Mouse (Mus musculus) G1E (cell line): ENCODE measurements at regions not wholly inside any gene's neighbourhood (a gene's known extent, or its start where the extent isn't known, plus 50 kb on each side); places are given as distances from the start of the nearest gene placed in this dataset.
A peak's percentile ranks its signal among the peaks of the same experiment; 100 is the strongest.

Experiments used
- ATAC-seq: 2 replicates; pipeline ENCODE4 v1.8.0; 2016; ENCODE audit warnings: mild to moderate bottlenecking; ENCODE audit not compliant: insufficient number of reproducible peaks, poor library complexity, low FRiP score, severe bottlenecking; ENCODE audit errors: extremely low read depth
- DNase-seq: peaks from one replicate; pipeline ENCODE4 v3.0.0; 2012; ENCODE audit warnings: low spot score
- H3K27me3 ChIP-seq: 2 replicates; pipeline ENCODE4 v1.6.1; 2012; ENCODE audit warnings: mild to moderate bottlenecking, low read length, inconsistent platforms; ENCODE audit not compliant: insufficient read depth
- H3K36me3 ChIP-seq: replicated peaks from 2 replicates; pipeline ENCODE3; 2012; ENCODE audit warnings: mild to moderate bottlenecking, inconsistent platforms
- H3K4me1 ChIP-seq: 2 replicates; pipeline ENCODE4 v1.6.1; 2012; ENCODE audit warnings: low read depth, low read length, inconsistent platforms, mixed read lengths; ENCODE audit not compliant: insufficient read depth
- H3K4me3 ChIP-seq: 2 replicates; pipeline ENCODE4 v1.5.1; 2012; ENCODE audit warnings: low read depth, mild to moderate bottlenecking, inconsistent platforms, low read length, moderate library complexity, mixed read lengths
- H3K9me3 ChIP-seq: replicated peaks from 2 replicates; pipeline ENCODE4 v1.6.1; 2012; ENCODE audit warnings: inconsistent platforms
- CTCF ChIP-seq: IDR thresholded peaks from 2 replicates; pipeline ENCODE4 v1.5.1; 2012; ENCODE audit warnings: low read depth, low read length, inconsistent platforms, mixed read lengths
- GATA1 ChIP-seq: IDR thresholded peaks from 2 replicates; pipeline ENCODE4 v1.6.1; 2012; ENCODE audit warnings: borderline replicate concordance, low read length, inconsistent platforms, mixed read lengths
- GATA2 ChIP-seq: IDR thresholded peaks from 2 replicates; pipeline ENCODE4 v1.6.1; 2012; ENCODE audit warnings: low read depth, low read length, inconsistent platforms, borderline replicate concordance
- POLR2AphosphoS5 ChIP-seq: IDR thresholded peaks from 2 replicates; pipeline ENCODE4 v1.6.1; 2012; ENCODE audit warnings: low read depth, low read length, inconsistent platforms; ENCODE audit not compliant: insufficient replicate concordance
- TAL1 ChIP-seq: conservative IDR thresholded peaks from 2 replicates; pipeline ENCODE4 v1.6.1; 2012; ENCODE audit warnings: low read depth, low read length, inconsistent platforms, mixed read lengths

DNA sequence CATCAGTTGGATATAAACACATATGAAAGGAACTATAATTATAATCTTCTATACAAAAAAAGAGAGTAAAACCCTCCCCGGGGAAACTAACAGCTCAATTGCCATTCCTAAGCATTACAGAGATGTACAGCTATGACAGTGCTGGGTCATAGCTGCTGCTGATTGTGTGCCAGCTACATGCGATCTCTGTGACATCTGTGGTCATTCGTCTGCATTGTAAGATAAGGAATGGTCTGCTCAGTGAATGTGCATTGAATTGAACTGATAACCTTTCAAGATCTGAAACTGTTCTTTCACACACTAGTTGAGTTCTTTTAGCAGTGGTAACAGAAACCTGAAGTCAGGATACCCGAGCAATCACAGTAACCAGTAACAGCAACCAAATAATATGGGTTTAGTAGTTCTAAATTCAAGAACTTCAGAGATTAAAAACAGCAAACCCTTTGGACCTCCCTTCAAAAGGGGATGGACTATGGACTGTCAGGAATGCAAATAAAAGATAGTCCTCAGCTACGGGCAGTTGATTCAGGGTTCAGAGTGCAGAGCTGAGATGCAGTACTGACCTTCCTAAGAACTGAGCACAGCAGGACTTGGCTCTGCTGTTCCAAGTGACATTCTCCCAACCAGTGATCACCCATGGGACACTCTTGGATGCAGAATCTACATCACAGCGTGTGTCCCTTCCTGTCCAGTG lies 295.7 kb downstream of the Cd47 start:
- DNase-seq = peak; percentile 24
- H3K4me3 ChIP-seq = peak overlapping the region; percentile 25; the same call in 1 of the 2 replicates
- ATAC-seq = peak; percentile 95
- no peaks in the 10 kb centered on the region for H3K9me3 ChIP-seq
- TF ChIP-seq GATA1 (no peak), TAL1 (peak; percentile 96)
- no peaks in the 10 kb centered on the region for H3K27me3 ChIP-seq
- H3K4me1 ChIP-seq = peaks cover 46% of the 10 kb centered on the region
- H3K36me3 ChIP-seq = no peaks in the 10 kb centered on the region

DNA sequence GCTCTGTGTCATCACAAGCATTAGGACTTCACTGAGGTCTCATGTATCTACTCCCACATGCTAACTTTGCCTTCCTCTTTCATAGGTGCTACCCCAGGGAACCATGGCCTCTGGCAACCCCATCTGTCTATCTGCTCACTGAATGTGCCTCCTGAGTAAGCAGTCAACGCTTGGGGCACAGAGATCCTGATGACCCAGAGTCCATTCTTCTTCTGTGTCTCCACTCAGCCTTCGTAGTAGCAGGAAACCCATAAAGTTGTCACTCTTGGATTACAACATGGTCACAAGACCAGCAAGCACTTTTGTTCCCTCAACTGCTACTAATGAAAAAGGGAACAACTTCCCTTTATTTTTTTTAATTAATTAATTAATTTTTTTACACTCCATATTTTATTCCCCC lies 296.2 kb downstream of the Cd47 start:
- ATAC-seq = peak; percentile 41
- no peak for TF ChIP-seq CTCF
- TF ChIP-seq TAL1 = no peak
- no peak for TF ChIP-seq GATA1
- no peak for TF ChIP-seq POLR2AphosphoS5
- TF ChIP-seq GATA2 = no peak
- no peak for DNase-seq

DNA sequence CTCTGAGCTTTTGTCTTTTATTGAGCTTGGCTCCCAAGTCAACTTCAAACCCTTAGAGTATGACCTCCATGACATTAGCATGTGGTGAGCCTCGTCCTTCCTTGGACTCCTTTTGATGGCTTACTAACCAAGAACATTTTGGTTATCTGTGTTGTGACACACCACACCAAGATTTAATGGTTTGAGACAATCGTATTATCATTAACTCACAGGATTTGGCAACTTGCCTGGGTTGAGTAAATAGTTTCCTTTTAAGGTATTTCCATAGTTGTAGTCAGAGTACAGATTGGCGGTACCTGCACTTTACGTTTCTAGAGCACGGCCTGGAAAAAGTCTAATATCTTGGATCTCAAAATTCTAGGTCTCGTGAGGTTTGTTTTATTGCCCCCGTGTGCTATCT lies 303.0 kb downstream of the Cd47 start:
- Histone ChIP-seq H3K4me1 (peaks cover 4% of the 10 kb centered on the region; the same call in 1 of the 2 replicates), H3K27me3 (peaks cover 20% of the 10 kb centered on the region), H3K36me3 (no peaks in the 10 kb centered on the region), H3K9me3 (no peaks in the 10 kb centered on the region), H3K4me3 (no peak overlapping the region)
- DNase-seq (no peak), ATAC-seq (no peak)
- TF ChIP-seq GATA2 (no peak), GATA1 (no peak), CTCF (no peak), POLR2AphosphoS5 (no peak), TAL1 (0 out of 2 replicates have a peak, but pooled peaks have one; percentile 11)

More for the DNA sequence above, 296.2 kb downstream of the Cd47 start:
- Histone ChIP-seq H3K9me3 (no peaks in the 10 kb centered on the region), H3K36me3 (no peaks in the 10 kb centered on the region), H3K4me1 (peaks cover 46% of the 10 kb centered on the region), H3K4me3 (peak overlapping the region; percentile 25; the same call in 1 of the 2 replicates), H3K27me3 (no peaks in the 10 kb centered on the region)

DNA sequence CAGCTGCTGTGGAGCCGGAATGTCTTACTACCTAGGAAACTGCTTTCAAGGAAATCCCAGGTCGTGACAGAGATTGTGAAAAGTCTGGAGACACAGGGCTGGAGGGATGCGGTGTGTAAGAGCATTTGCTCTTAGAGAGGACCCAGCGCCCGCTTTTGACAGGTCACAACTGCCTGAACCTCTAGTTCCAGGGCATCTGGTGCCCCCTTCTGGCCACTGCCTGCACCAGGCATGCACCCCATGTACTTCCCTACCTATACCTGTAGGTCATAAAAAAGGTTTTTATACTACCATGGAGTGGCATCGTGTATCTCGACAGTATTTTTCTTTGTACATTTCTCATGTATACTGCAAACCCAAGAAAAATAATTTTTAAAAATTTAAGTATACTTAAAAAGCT lies 314.0 kb downstream of the Bbx start:
- Histone ChIP-seq H3K4me1 (no peaks in the 10 kb centered on the region), H3K9me3 (no peaks in the 10 kb centered on the region), H3K27me3 (peaks cover 6% of the 10 kb centered on the region; the same call in 1 of the 2 replicates), H3K36me3 (no peaks in the 10 kb centered on the region), H3K4me3 (no peak overlapping the region)
- no peak for DNase-seq
- ATAC-seq = peak; percentile 28; the same call in 1 of the 2 replicates
- no peak for TF ChIP-seq TAL1
- TF ChIP-seq CTCF = no peak
- TF ChIP-seq GATA1 = no peak
- no peak for TF ChIP-seq POLR2AphosphoS5
- TF ChIP-seq GATA2 = no peak

DNA sequence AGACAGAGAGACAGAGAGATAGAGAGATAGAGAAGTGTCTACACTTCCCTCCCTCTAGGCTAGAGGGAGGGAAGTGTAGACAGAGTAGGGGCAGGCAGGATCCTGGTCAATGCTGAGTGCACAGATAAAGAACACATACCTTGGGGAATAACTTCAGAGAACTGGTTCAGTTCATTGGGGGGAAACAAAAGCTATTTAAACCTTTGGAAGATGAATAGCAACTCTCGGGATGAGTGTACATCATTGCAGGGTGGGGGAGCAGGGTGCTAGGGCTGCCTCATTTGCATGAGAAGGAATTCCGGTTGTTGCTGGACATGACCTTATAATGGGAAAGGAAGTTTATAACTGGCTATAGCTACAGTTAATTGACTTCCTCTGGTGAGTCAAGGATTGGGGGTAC lies 309.7 kb downstream of the Bbx start:
- Histone ChIP-seq H3K36me3 (no peaks in the 10 kb centered on the region), H3K9me3 (no peaks in the 10 kb centered on the region), H3K27me3 (peaks cover 10% of the 10 kb centered on the region), H3K4me3 (no peak overlapping the region), H3K4me1 (no peaks in the 10 kb centered on the region)
- TF ChIP-seq GATA1 (no peak), TAL1 (no peak), CTCF (no peak), POLR2AphosphoS5 (no peak), GATA2 (no peak)
- ATAC-seq = no peak
- no peak for DNase-seq

DNA sequence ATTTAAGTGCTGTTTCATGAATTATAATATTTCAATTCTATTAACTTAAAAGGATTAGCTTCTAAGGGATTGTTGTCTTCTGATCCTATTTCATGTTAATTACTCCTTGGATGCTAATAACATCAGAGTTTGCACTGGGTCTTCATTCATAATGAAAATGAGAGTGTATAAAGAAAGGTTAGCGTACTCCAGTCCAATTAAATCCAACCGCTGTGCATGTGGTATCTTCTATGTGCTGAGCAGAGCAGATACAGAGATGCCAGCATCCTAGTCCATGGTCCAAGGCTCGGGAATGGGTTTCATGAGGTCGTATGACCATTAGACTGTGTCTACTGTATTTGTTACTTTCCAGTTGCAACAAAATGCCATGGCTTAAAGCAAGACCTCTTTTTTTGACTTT lies 307.5 kb downstream of the Bbx start:
- Histone ChIP-seq H3K9me3 (no peaks in the 10 kb centered on the region), H3K4me3 (no peak overlapping the region), H3K4me1 (no peaks in the 10 kb centered on the region), H3K27me3 (peaks cover 10% of the 10 kb centered on the region), H3K36me3 (no peaks in the 10 kb centered on the region)
- TF ChIP-seq CTCF (no peak), GATA1 (no peak), POLR2AphosphoS5 (no peak), GATA2 (no peak)
- DNase-seq (no peak), ATAC-seq (no peak)
